Mouse (Mus musculus) embryonic facial prominence, embryonic 12.5 days (tissue): ENCODE data around the gene Pim2. TPM values are rescaled to one million over a fixed set of nuclear protein-coding genes. Genes with fewer than 3 reads are reported as not detected.

Source experiments
- ATAC-seq: fragments of 200-750 bp; cut with Nextera tagmentation; 2 replicates; pipeline ENCODE4 v1.8.0; 2017; ENCODE audit not compliant: insufficient number of reproducible peaks, insufficient read depth, low FRiP score, low TSS enrichment
- H3K27ac ChIP-seq: fragments of 300-500 bp; sonication (generic); 2 replicates; pipeline ENCODE4 v1.5.1; 2016; ENCODE audit warnings: mild to moderate bottlenecking
- H3K27me3 ChIP-seq: fragments of 300-500 bp; sonication (generic); 2 replicates; pipeline ENCODE4 v1.6.1; 2016; ENCODE audit warnings: mild to moderate bottlenecking, moderate library complexity
- H3K36me3 ChIP-seq: fragments of 300-500 bp; sonication (generic); 2 replicates; pipeline ENCODE4 v1.6.1; 2016; ENCODE audit warnings: mild to moderate bottlenecking
- H3K4me1 ChIP-seq: fragments of 300-500 bp; sonication (generic); 2 replicates; pipeline ENCODE4 v1.6.1; 2016
- H3K4me2 ChIP-seq: fragments of 300-500 bp; sonication (generic); replicated peaks from 2 replicates; pipeline ENCODE4 v1.6.1; 2016; ENCODE audit warnings: mild to moderate bottlenecking, moderate library complexity
- H3K4me3 ChIP-seq: fragments of 300-500 bp; sonication (generic); 2 replicates; pipeline ENCODE4 v1.5.1; 2016; ENCODE audit warnings: mild to moderate bottlenecking
- H3K9ac ChIP-seq: fragments of 300-500 bp; sonication (generic); 2 replicates; pipeline ENCODE4 v1.6.1; 2016; ENCODE audit warnings: mild to moderate bottlenecking, moderate library complexity
- H3K9me3 ChIP-seq: fragments of 300-500 bp; sonication (generic); 2 replicates; pipeline ENCODE4 v1.6.1; 2016; ENCODE audit warnings: mild to moderate bottlenecking, moderate library complexity
- WGBS: fragments of 180-500 bp; shearing (Covaris S2); methylation state at CpG from one replicate; pipeline ENCODE4 v1.1.7; 2016; 5-methylcytosine and 5-hydroxymethylcytosine counted together
- polyA plus RNA-seq: library from polyadenylated mRNA; unstranded; fragments of >200 nt; fragmentation: Nextera tagmentation; extraction: Ambion mirVana; gene quantifications from 2 replicates; pipeline ENCODE4 v1.2.1, GENCODE M21; 2016

The Pim2 gene
- polyA plus RNA-seq, 1 experiment from 2014 or later, result 6.0 TPM

DNA sequence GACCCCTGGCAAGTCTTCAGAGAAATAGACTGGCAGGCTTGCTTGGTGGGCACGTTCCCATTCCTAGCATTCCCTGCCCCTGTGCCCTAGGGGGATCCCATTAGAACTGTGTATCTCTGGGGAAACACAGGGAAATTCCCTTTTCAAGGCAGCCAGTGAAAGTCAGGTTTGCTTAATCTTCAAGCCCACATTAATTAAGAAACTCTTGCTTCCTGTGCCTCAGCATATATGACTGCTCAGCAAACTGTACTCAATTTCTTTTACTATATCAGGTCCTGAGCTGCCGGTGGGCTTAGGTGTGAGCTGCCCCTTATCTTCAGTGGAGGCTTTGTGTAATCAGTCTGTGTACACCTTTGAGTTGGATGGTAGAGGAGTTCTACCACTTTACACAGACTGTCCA, 12.3 kb upstream of the Pim2 start:
- 67% methylated on average over 2 of the region's 2 CpGs for WGBS
- H3K4me2 ChIP-seq, result no peak overlapping the region
- no peak for ATAC-seq

DNA sequence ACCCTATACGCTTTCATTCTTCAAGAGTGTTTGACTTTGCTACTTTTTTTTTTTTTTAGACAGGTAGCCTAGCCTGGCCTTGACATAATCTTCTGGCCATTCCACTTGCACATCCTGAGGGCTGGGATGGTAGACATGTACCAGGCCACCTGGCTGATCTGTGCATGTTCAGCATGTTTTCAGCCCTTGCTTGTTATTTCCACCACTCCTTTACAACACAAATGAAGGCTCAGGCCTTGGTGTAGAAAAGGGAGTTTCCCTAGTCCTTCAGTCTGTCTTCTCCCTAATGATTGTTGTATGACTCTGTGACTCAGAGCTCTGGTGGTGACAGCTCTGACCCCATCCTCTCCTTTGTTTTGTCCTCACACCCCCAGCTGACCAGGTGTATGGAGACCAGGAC, 10.9 kb upstream of the Pim2 start:
- 100% methylated on average over 1 of the region's 1 CpGs for WGBS
- ATAC-seq, result no peak
- no peaks in the 10 kb centered on the region for H3K4me1 ChIP-seq
- no peaks in the 10 kb centered on the region for H3K9me3 ChIP-seq
- H3K9ac ChIP-seq, result no peak overlapping the region
- no peaks in the 10 kb centered on the region for H3K27me3 ChIP-seq
- H3K4me3 ChIP-seq, result no peak overlapping the region
- peaks cover 13% of the 10 kb centered on the region for H3K36me3 ChIP-seq
- H3K27ac ChIP-seq, result no peak overlapping the region
- no peak overlapping the region for H3K4me2 ChIP-seq

More for the DNA sequence above, 12.3 kb upstream of the Pim2 start:
- Histone ChIP-seq H3K27me3 (no peaks in the 10 kb centered on the region), H3K4me1 (no peaks in the 10 kb centered on the region), H3K27ac (no peak overlapping the region), H3K4me3 (no peak overlapping the region), H3K9ac (no peak overlapping the region), H3K9me3 (no peaks in the 10 kb centered on the region), H3K36me3 (peaks cover 7% of the 10 kb centered on the region; the same call in 1 of the 2 replicates)

DNA sequence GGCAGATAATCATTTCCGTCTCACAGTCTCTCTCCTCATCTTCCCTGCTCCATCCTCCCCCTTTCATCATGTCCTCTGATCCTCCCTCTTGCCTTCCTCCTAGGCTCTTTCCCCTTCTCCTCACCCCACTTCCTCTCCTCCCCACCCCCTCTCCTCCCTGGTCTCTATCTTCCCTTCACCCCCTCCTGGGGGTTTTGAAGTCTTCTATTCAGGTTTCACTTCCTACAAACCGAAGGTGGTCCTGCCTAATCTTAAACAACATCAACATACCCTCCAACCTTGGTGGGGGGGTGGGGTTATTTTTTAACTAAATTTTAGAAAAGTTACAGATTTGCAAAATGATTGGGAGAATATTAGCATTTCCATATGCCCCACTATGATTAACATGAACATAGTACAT, 9.6 kb upstream of the Pim2 start:
- H3K4me3 ChIP-seq, result no peak overlapping the region
- H3K27ac ChIP-seq, result no peak overlapping the region
- peaks cover 24% of the 10 kb centered on the region for H3K36me3 ChIP-seq
- no peaks in the 10 kb centered on the region for H3K4me1 ChIP-seq
- H3K4me2 ChIP-seq, result no peak overlapping the region
- no peaks in the 10 kb centered on the region for H3K27me3 ChIP-seq
- no peaks in the 10 kb centered on the region for H3K9me3 ChIP-seq
- ATAC-seq, result no peak
- no peak overlapping the region for H3K9ac ChIP-seq
- WGBS, result 41% methylated on average over 2 of the region's 2 CpGs

DNA sequence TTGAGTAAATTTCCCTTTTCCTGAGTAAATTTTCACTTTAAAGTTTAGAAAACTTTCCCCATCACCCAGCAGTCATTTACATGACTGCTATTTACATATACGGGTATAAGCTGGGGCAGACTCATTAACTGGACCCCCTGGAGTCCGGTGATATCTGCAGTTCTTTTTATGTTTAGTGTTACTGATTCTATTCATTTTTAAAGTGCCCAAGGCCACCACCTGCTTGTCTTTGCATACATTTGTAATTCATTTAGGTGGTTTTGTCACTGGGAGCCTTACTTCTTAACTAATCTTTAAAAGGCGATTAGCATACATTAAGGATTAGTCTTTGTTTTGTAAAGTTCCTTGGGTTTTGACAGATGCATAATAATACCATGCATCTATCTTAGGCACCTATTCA, 8.2 kb upstream of the Pim2 start:
- Histone ChIP-seq H3K4me3 (no peak overlapping the region), H3K4me1 (no peaks in the 10 kb centered on the region), H3K4me2 (no peak overlapping the region), H3K36me3 (peaks cover 26% of the 10 kb centered on the region), H3K9ac (no peak overlapping the region), H3K27me3 (no peaks in the 10 kb centered on the region), H3K9me3 (no peaks in the 10 kb centered on the region), H3K27ac (no peak overlapping the region)
- 53% methylated on average over 3 of the region's 3 CpGs for WGBS
- no peak for ATAC-seq

DNA sequence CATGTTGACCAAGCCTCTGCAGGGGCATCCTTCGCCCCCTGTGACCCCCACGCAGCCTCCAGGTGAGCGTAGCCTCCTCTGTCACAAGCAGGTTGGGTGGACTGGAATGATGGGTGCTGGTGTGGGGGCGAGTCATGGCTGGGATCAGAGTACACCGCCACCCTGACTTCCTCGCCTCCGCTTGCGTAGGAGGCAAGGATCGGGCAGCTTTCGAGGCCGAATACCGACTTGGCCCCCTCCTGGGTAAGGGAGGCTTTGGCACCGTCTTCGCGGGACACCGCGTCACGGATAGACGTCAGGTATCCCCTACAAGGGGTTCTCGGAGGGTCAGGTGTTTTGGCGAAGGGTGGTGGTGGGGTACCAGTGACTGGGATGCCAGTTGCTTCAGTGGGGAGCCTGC, 433 bp downstream of the Pim2 start:
- Histone ChIP-seq H3K27ac (no peak overlapping the region), H3K9ac (peak overlapping the region; percentile 27; the same call in 1 of the 2 replicates), H3K4me3 (peak overlapping the region; percentile 46), H3K4me1 (no peaks in the 10 kb centered on the region), H3K4me2 (peak overlapping the region; percentile 76), H3K9me3 (no peaks in the 10 kb centered on the region), H3K27me3 (no peaks in the 10 kb centered on the region), H3K36me3 (peaks cover 2% of the 10 kb centered on the region; the same call in 1 of the 2 replicates)
- no peak for ATAC-seq
- WGBS, result 34% methylated on average over 21 of the region's 21 CpGs

DNA sequence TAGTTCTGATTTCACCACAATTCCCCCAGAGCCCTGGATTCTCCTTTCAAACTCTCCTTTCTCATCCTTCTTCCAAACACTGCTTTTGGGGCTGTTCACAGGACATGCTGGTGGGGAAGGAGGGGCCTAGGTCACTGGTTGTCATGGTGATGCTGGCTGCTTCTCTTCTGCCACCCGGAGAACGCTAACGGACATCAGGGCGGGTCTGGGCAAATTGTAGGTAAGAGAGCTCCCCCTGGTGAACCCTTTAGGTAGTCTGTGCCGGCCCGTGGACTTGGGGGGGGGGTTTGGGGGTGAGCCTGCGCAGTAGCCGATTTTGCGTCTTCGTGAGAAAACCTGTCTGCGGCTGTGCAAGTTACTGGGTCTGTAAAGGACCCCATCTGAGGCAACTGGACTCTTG, 1.8 kb downstream of the Pim2 start:
- WGBS, result 15% methylated on average over 11 of the region's 11 CpGs
- no peak for ATAC-seq

DNA sequence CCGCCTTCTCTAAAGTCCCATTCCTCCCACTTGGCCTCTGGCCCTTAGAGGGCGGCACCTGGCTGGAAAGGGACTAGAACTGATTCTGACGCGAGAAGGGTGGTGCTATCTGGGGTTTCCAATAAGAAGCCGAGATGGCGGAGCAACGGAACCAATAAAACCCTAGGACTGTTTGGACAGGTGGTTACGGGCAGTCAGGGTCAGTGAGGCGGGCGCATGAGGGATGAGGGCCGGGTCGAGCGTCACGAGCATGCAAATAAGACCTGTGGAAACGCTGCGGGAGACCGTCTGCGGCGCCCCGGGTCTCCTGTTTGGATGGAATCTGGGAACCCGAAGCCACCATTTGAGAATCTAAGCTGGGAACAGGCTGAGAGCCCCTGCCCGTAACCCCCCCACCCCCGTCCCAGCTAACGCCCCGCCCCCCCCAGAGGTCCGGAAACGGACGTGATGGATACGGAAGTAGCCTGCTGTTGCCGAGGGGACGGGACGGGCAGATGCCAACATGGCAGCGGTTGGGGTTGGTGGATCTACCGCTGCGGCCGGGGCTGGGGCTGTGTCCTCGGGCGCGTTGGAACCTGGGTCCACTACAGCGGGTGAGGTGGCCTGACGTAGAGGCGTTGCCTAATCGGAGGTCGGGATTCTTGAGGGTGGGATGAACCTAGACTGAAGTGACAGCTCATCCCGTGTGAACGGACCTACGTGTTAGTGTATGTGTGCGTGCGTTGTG, 5.9 kb downstream of the Pim2 start, which contains the start of gene Slc35a2:
TSS of gene Slc35a2 (plus strand) at position 188 of the 727 bp plus-strand sequence.
- H3K9ac ChIP-seq, result peak within 1 kb of the TSS; percentile 19
- H3K27ac ChIP-seq, result peak within 1 kb of the TSS; percentile 61; the same call in 1 of the 2 replicates
- no peaks in the 10 kb centered on the region for H3K27me3 ChIP-seq
- peak within 1 kb of the TSS; percentile 58 for H3K4me3 ChIP-seq
- 21% methylated on average over 47 of the region's 49 CpGs for WGBS
- peaks cover 3% of the 10 kb centered on the region; the same call in 1 of the 2 replicates for H3K4me1 ChIP-seq
- H3K9me3 ChIP-seq, result no peaks in the 10 kb centered on the region
- peak within 1 kb of the TSS; percentile 59 for H3K4me2 ChIP-seq
- 0 out of 2 replicates have a peak, but pooled peaks cover 3% of the 10 kb centered on the region for H3K36me3 ChIP-seq
- ATAC-seq, result peak; percentile 82

More for the DNA sequence above, 1.8 kb downstream of the Pim2 start:
- H3K36me3 ChIP-seq, result no peaks in the 10 kb centered on the region
- peak overlapping the region; percentile 28 for H3K4me2 ChIP-seq
- H3K27me3 ChIP-seq, result no peaks in the 10 kb centered on the region
- no peak overlapping the region for H3K9ac ChIP-seq
- no peak overlapping the region for H3K27ac ChIP-seq
- peaks cover 1% of the 10 kb centered on the region; the same call in 1 of the 2 replicates for H3K4me1 ChIP-seq
- no peak overlapping the region for H3K4me3 ChIP-seq
- H3K9me3 ChIP-seq, result no peaks in the 10 kb centered on the region

DNA sequence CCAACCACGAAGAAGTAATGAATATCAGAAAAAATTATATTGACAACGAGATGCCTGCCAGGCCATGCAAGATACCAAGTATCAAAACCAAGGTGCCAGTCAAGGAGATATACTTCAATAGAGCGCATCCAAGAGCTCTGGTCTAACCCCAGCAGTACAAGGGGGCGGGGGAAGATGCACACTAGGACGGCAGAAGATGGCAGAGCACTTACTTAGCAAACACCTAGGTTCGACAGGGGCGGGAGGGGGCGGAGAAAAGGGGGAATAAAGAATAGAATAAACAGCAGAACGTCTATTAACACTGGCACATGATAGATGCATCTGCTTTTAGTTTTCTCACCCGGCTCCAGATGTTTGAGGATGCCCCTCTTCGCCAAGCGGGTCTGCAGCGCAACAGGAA, 20.1 kb downstream of the Pim2 start:
- peak overlapping the region; percentile 52 for H3K4me3 ChIP-seq
- H3K4me1 ChIP-seq, result peaks cover 4% of the 10 kb centered on the region; the same call in 1 of the 2 replicates
- peak overlapping the region; percentile 48; the same call in 1 of the 2 replicates for H3K9ac ChIP-seq
- ATAC-seq, result no peak
- H3K4me2 ChIP-seq, result peak overlapping the region; percentile 53
- WGBS, result 37% methylated on average over 13 of the region's 13 CpGs
- H3K27ac ChIP-seq, result no peak overlapping the region
- no peaks in the 10 kb centered on the region for H3K27me3 ChIP-seq
- H3K9me3 ChIP-seq, result no peaks in the 10 kb centered on the region
- H3K36me3 ChIP-seq, result peaks cover 4% of the 10 kb centered on the region; the same call in 1 of the 2 replicates

DNA sequence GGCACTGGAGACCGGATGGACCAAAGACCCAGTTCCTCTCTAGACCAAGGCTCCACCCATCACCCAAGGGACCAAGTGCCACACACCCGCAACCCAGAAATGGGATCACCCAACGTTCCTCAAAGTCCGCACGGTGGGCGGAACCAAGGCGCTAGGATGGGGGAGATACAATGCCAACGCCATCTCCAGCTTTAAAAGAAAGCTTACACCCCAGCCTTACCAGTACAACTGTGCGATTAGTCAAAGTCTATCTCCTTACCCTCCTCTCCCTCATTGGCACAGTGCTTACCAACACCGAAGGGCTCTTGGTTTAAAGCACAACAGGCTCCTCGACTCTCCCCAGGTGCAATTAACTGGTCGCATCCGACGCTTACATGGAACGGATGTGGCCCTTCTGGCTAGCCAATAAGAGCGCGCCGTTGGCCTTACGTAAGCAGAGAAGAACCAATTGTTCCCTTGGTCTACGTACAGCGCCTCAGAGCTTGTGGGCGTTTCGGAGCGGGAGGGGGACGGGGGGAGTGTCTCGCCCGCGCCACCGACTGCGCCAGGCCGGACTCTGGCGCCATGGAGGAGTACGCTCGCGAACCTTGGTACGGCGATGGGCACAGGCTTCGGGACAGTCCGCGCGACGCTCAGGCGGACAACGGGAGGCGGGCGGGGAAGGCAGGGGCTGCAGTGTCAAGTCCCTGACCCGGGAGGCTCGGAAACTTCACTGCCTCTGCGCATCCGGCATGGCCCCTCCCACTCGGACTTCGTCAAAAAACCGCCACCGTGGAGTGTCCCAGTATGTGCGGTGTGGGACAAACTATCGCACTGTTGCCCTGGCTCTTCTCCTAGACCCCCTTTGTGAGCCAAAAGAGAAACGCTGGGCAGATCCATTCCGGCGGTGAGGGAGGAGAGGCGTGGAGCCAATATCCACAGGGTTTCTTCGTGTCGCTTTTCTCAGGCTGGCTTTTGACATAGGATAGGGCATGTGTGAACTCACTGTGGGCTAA, 21.1 kb downstream of the Pim2 start, which contains the start of the genes Pqbp1 and Timm17b:
TSS of gene Pqbp1 (minus strand) at position 390 of the 995 bp plus-strand sequence.
TSS of gene Timm17b (plus strand) at position 478 of the 995 bp plus-strand sequence.
- Histone ChIP-seq H3K27ac (peak within 1 kb of the TSS; percentile 83), H3K4me2 (peak within 1 kb of the TSS; percentile 53), H3K9me3 (no peaks in the 10 kb centered on the region), H3K9ac (peak within 1 kb of the TSS; percentile 62), H3K4me1 (peaks cover 4% of the 10 kb centered on the region; the same call in 1 of the 2 replicates), H3K36me3 (peaks cover 4% of the 10 kb centered on the region; the same call in 1 of the 2 replicates), H3K4me3 (peak within 1 kb of the TSS; percentile 52), H3K27me3 (no peaks in the 10 kb centered on the region)
- peak; percentile 97 for ATAC-seq
- WGBS, result 14% methylated on average over 62 of the region's 62 CpGs

DNA sequence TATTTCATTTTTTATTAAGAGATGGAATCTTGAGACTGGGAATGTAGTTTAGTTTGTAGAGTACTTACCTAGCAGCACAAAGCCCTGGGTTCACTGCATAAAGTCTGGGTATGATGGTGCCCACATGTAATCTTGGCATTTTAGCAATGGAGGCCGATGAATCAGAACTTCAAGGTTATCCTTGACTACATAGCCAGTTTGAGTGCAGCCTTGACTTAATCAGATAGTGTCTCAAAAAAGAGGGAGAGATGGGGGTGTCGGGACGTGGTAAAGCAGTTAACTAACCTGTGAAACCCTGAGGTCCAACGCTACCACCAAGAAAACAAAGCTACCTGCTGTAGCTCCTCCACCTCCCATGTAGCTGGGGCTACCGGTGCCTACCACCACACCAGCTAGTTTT, 26.4 kb downstream of the Pim2 start:
- Histone ChIP-seq H3K4me2 (no peak overlapping the region), H3K9me3 (no peaks in the 10 kb centered on the region), H3K9ac (no peak overlapping the region), H3K36me3 (peaks cover 4% of the 10 kb centered on the region), H3K27ac (no peak overlapping the region), H3K4me3 (no peak overlapping the region), H3K4me1 (no peaks in the 10 kb centered on the region), H3K27me3 (no peaks in the 10 kb centered on the region)
- no peak for ATAC-seq
- 95% methylated on average over 5 of the region's 5 CpGs for WGBS

DNA sequence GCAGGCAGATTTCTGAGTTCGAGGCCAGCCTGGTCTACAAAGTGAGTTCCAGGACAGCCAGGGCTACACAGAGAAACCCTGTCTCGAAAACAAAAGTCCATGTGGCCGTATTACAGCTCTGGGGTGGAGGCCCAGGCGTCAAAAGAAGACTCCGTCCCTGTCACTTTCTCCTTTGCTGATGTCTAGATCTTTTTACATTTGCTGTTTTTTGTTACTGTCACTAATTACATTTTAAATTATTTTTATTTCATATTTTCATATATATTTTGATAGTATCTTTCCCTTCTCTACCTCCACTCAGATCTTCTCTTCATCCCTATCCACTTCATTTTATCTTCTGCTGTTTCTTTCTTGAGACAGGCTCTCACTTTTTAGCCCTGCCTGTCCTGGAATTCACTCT, 29.7 kb downstream of the Pim2 start, which contains the start of gene Gm10491:
TSS of gene Gm10491 (minus strand) at position 101 of the 400 bp plus-strand sequence.
- peaks cover 4% of the 10 kb centered on the region for H3K36me3 ChIP-seq
- no peak within 1 kb of the TSS for H3K9ac ChIP-seq
- 89% methylated on average over 5 of the region's 5 CpGs for WGBS
- H3K27ac ChIP-seq, result no peak within 1 kb of the TSS
- no peak for ATAC-seq
- no peak within 1 kb of the TSS for H3K4me2 ChIP-seq
- no peaks in the 10 kb centered on the region for H3K27me3 ChIP-seq
- H3K4me3 ChIP-seq, result no peak within 1 kb of the TSS
- no peaks in the 10 kb centered on the region for H3K4me1 ChIP-seq
- no peaks in the 10 kb centered on the region for H3K9me3 ChIP-seq
